Mouse (Mus musculus): ENCODE data around the gene Tango6.

DNA sequence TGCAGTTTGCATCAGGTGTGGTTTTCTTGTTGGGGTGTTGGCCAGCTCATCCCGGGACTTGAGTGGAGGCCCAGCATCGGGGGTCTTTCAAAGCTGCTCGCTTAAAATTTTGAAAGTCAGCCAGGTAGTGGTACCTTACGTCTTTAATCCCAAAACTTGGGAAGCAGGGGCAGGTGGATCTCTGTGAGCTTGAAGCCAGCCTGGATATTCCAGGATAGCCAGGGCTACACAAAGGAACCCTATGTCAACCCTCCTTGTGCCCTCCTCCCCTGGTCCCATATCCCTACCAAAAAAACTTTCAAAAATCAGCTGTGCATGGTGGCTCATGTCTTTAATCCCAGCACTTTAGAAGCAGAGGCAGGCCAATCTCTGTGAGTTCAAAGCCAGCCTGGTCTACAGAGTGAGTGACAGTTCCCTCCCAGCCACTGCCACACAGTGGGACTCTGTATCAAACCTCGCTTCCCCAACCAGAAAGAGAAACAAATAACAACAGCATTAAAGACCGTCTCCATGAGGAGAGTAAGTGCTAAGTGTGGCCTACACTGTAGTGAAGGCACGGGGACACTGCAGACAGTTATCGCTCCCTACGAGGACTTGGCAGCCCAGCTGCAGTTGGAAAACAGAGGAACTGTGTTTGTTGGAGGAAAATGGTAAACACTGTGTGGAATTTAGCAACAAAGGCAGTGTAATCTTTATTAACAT lies 21.5 kb downstream of the Tango6 start:
- no peak for TF ChIP-seq POLR2A (IDR thresholded peaks at IDR 0.05; ENCODE audit: insufficient read depth, low read length)
- TF ChIP-seq CTCF (IDR thresholded peaks at IDR 0.05; ENCODE audit: low read depth, low read length) = no peak
- no peak for TF ChIP-seq EP300 (IDR thresholded peaks at IDR 0.05; ENCODE audit: insufficient read depth, low read depth, low read length)
